Mouse (Mus musculus) cortical plate, adult 2 months (tissue): ENCODE measurements around the gene Cfap57.

ENCODE experiments used
- CTCF ChIP-seq: fragments of 200-500 bp; IDR thresholded peaks from 2 replicates; pipeline ENCODE4 v1.5.1; 2011; ENCODE audit warnings: mild to moderate bottlenecking, control low read depth, low read length; ENCODE audit not compliant: insufficient read depth; ENCODE audit errors: extremely low read depth
- POLR2A ChIP-seq: fragments of 200-500 bp; IDR thresholded peaks from 2 replicates; pipeline ENCODE4 v1.6.1; 2011; ENCODE audit warnings: mild to moderate bottlenecking, low read length, control low read depth; ENCODE audit not compliant: insufficient read depth; ENCODE audit errors: extremely low read depth

- TF ChIP-seq CTCF (no peak), POLR2A (no peak)
Measured at GRCm38 (mm10) chr4:118533605-118534004, 87.0 kb downstream of the Cfap57 start.
